Mouse (Mus musculus): ENCODE results near the gene Ganab.
"Not testable (repeated sequence)": the region's sequence is repeated elsewhere in the genome, so short reads cannot be mapped to it uniquely, and the experiment has no call there.

The Ganab gene

DNA sequence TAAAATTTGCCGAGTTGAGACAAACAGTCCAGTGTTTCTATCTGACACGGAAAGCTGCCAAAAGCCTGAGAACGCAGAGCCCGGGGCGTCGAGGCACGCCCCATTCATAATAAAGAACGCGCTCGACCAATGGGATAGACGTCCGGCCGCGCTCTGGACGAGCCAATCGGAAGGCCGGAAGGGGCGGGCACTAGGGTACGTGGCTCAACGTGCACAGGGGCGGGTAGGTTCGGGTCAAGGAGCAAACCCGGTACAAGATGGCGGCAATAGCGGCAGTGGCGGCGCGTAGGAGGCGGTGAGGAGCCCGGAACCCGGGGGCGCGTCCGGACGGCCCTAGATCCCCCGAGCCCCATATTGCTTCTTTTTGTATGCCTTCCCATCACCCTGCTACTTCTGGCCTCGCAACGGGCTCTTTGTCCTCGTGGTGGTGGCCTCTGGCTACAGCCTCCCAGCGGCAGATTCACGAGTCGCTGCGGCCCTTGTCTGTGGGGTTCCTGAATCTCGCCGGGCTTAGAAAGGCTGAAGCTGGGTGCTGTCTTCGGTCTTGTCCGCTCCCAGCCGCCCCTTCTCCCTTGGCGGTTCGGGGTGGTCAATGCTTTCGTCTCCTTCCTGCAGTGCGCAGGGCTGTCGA lies at the start of gene Ganab:
Gene Ganab, plus strand, starts transcription at position 207 of the 631 bp plus-strand sequence.
- DNase-seq (ENCODE audit: low spot score) = peak; percentile 96

DNA sequence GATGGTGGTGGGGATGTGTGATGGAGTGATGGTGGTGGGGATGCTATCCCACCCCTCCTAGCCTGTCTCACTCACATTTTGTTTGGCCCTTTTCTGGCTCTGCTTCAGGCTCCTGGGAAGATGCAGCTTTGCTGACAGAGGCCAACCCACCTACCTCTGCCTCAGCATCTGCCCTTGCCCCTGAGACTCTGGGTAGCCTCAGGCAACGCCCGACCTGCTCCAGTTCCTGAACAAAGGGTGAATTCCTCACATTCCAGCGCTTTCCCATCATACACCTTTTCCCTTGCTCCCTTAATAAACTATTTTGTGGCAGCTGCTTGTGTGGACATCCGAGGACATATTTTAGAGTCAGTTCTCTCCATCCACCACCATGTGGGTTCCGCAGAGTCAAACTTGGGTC lies 49.5 kb upstream of the Ganab start:
- DNase-seq (ENCODE audit: low spot score) = no peak

- DNase-seq (ENCODE audit: low spot score) = no peak
These were observed 47.4 kb upstream of the Ganab start, which contains the start of gene Lrrn4cl for GRCm38 (mm10) chr19:8850402-8850901. Gene Lrrn4cl (plus strand): TSS chr19:8850768.

DNA sequence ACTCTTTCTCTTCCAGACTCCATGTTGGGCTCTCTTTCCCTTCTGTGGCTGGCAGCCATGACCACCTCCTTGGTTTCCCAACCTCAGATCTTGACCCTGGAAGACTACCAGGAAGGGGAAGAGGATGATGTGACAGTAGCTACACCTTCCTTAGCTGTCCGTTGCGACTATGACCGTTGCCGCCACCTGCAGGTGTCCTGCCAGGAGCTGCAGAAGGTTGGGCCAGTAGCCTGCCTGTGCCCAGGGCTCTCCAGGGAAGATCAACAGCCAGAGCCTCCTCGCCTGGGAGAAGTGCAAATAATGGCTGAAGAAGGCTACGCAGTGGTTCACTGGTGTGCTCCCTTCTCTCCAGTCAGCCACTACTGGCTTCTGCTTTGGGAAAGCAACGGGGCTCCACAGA lies 46.2 kb upstream of the Ganab start:
- DNase-seq (ENCODE audit: low spot score) = no peak

GRCm38 (mm10) chr19:8852236-8852928 lies 45.5 kb upstream of the Ganab start:
- DNase-seq (ENCODE audit: low spot score) = no peak

GRCm38 (mm10) chr19:8853117-8853516 lies 44.8 kb upstream of the Ganab start:
- no peak for DNase-seq (ENCODE audit: low spot score)

DNA sequence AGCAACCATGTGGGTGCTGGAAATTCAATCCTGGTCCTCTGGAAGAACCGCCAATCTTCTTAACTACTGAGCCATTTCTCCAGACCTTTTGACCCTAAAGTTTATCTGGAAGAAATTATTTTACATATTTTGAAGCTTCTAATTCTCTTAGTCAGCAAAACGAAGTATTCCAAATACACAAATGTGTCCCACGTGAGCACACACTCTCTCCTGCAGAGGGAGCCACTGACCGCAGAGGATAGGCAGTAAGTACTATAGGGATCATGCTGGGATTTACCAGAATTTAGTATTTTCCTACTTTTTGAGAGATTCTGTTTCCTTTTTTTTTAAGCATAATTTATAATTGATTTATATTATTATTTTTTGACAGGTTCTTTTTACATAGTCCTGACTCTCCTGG lies 40.2 kb upstream of the Ganab start:
- peak; percentile 21 for DNase-seq (ENCODE audit: low spot score)

GRCm38 (mm10) chr19:8859018-8859417 lies 38.9 kb upstream of the Ganab start:
- peak; percentile 50 for DNase-seq (ENCODE audit: low spot score)

DNA sequence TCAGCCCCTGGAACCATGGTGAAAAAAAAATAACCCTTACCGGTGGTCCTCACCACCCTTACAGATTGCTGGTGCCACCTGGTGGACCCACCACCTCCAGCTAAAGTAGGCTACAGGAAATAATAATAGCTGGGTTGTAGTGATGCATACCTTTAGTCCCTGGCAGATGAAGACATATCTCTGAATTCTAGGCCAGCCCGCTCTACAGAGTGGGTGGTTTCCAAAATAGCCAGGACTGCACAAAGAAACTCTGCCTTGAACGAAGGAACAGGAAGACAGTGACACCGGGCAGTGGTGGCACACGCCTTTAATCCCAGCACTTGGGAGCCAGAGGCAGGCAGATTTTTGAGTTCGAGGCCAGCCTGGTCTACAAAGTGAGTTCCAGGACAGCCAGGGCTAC lies 33.6 kb upstream of the Ganab start:
- no peak for DNase-seq (ENCODE audit: low spot score)

DNA sequence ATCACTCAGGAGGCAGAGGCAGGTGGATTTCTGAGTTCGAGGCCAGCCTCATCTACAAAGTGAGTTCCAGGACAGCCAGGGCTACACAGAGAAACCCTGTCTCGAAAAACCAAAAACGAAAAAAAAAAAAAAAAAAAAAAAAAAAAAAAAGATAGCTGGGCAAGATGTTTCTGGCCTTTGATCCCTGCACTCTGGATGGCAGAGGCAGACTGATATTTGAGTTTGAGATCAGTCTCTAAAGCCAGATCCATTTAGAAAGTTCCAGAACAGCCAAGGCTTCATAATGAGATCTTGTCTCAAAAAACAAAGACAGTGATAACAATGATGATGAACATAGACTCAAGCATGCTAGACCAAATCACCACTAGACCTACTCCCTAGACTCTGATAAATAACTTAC lies 27.5 kb upstream of the Ganab start:
- DNase-seq (ENCODE audit: low spot score) = not testable (repeated sequence)

- no peak for DNase-seq (ENCODE audit: low spot score)
These were observed 27.0 kb upstream of the Ganab start for GRCm38 (mm10) chr19:8870838-8871237.

GRCm38 (mm10) chr19:8871267-8872186 lies 26.3 kb upstream of the Ganab start, which contains the start of gene Ubxn1:
Gene Ubxn1 (plus strand): TSS chr19:8871496.
- DNase-seq (ENCODE audit: low spot score) = peak; percentile 96

DNA sequence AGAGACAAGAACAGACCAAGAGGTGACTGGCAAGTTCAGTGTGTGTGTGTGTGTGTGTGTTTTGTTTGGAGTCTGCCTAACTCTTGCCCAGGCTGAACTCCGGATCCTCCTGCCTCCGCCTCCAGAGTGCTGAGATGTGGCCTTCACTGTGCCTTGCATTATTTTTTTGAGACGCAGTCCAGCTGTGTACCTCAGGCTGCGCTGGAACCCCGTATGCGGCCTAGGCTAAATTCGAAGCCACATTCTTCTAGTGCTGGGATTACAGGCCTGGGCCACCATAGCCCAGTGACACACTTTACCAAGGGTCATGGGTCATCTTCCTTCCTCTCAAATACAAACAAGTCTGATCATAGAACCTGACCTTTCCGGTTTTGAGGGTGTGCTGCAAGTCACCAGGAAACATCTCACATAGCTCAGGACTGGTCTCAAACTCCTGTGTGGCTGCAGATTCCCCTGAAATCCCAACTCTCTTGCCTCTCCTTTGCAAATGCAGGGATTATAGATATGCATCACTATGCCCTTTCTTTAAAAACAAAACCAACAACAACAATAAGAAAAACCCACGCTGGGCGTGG lies 25.5 kb upstream of the Ganab start:
- DNase-seq (ENCODE audit: low spot score) = no peak

GRCm38 (mm10) chr19:8875031-8875430 lies 22.8 kb upstream of the Ganab start:
- DNase-seq (ENCODE audit: low spot score) = no peak

DNA sequence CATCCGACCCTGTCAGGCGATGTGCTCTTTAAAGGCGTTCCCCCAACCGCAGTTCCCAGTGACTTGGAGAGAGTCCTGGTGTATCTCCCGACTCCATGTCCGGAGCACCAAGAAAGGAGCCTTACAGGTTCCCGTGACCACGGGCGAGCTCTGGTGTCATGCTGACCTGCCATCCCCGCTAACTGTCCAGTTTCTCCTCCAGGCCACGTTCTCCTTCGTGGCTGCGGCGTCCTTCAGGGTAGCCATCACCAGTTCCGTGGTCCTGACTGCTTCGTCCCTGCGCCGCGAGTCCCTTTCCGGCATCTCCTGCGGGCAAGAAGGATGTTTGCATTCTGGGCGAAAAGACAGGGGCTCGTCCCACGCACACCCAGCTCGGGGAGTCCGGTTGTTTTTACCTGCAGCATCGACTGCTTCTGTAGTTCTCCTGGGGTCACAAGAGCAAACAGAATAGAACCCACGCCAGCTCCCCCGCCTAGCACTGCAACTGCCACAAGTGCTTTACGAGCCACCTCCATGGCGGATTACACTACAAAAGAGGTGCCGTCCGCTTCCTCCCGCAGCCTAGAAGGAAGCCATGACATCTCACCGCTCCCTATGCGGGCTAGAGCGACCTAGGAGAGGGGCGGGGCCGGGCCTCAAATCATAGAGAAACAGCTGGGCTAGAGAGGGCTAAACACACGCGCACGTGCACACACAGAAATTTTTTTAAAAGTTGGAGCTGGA lies 17.4 kb upstream of the Ganab start, which contains the start of gene Uqcc3:
Gene Uqcc3, minus strand, starts transcription at position 613 of the 723 bp plus-strand sequence.
- peak; percentile 93 for DNase-seq (ENCODE audit: low spot score)

- DNase-seq (ENCODE audit: low spot score) = no peak
These were observed 16.9 kb upstream of the Ganab start for GRCm38 (mm10) chr19:8881034-8881392.

DNA sequence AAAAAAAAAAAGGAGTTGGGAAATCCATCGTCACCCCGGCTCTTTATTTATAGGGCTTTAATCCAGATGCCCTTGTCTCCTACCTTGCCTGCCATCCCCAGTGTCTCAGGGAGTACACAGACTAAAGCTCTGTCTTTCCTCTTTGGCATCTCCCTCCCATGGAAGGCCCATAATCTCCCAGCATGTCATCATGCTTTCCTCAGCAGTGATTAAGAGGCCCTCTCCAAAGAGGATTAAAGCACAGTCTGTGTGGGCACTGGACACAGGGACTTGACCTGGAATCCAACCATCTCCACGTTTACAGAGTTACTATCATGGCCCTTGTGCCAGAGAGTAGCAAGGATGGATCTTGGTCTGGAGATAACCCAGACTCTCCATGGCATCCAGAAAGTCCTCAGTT lies 14.3 kb upstream of the Ganab start, which contains the start of the genes Lbhd1 and Gm49403:
Gene Lbhd1, plus strand, starts transcription at position 117 of the 400 bp plus-strand sequence.
Gene Gm49403, plus strand, starts transcription at position 315 of the 400 bp plus-strand sequence.
- DNase-seq (ENCODE audit: low spot score) = no peak

DNA sequence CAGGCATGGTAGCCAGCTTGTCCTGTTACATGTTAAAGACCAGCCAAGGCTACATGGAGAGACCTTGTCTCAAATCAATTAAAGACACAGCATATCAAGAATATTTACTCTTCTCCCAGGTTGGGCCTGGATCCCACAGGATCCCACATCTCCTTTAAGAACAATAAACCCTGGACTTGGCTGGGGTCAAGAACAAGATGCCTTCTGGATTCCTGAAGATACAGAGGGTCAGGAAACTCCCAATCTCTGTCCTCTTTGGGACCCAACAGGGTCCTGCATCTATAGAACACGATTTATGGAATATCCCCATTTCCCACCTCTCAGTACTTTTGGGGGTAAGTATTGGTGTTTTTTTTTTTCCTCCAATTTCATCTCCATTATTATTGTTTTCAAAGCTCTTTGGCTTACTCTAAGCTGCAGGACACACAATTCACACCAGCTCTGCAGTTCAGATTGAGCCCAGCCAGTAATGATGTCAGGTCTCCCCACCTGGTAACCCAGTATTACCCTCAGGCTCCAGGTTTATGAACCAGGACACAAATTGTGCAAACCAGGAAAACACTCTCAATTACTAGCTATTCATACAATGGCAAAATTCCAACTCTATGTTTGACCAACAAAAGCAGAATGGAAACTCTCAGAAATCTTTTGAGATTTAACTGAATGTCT lies 10.8 kb upstream of the Ganab start:
- no peak for DNase-seq (ENCODE audit: low spot score)

GRCm38 (mm10) chr19:8887585-8888463 lies 10.0 kb upstream of the Ganab start:
- no peak for DNase-seq (ENCODE audit: low spot score)

Measured in T-cell, adult 2 months (primary cell).